Mouse (Mus musculus) liver, embryonic 16.5 days (tissue): ENCODE measurements around the gene Slc25a11. TPM values are rescaled to one million over a fixed set of nuclear protein-coding genes. Genes with fewer than 3 reads are reported as not detected.
A peak's percentile ranks its signal among the peaks of the same experiment; 100 is the strongest.

ENCODE experiments used
- ATAC-seq: fragments of 200-750 bp; cut with Nextera tagmentation; 2 replicates; pipeline ENCODE4 v1.8.0; 2017; ENCODE audit warnings: low read depth, mild to moderate bottlenecking, moderate number of reproducible peaks, moderate library complexity
- H3K27ac ChIP-seq: fragments of 300-500 bp; sonication (generic); 2 replicates; pipeline ENCODE4 v1.5.1; 2014; ENCODE audit warnings: mild to moderate bottlenecking, low read length
- H3K27me3 ChIP-seq: fragments of 300-500 bp; sonication (generic); 2 replicates; pipeline ENCODE4 v1.6.1; 2014; ENCODE audit warnings: low read depth, low read length, mixed read lengths; ENCODE audit not compliant: control insufficient read depth, insufficient read depth
- H3K36me3 ChIP-seq: fragments of 300-500 bp; sonication (generic); 2 replicates; pipeline ENCODE4 v1.6.1; 2014; ENCODE audit warnings: mild to moderate bottlenecking; ENCODE audit not compliant: control insufficient read depth, insufficient read depth
- H3K4me1 ChIP-seq: fragments of 300-500 bp; sonication (generic); 2 replicates; pipeline ENCODE4 v1.6.1; 2014; ENCODE audit warnings: low read depth, low read length, mixed read lengths; ENCODE audit not compliant: control insufficient read depth
- H3K4me2 ChIP-seq: fragments of 300-500 bp; sonication (generic); 2 replicates; pipeline ENCODE4 v1.6.1; 2014; ENCODE audit warnings: low read depth, low read length, mixed read lengths
- H3K4me3 ChIP-seq: fragments of 300-500 bp; sonication (generic); 2 replicates; pipeline ENCODE4 v1.5.1; 2014; ENCODE audit warnings: low read depth, mild to moderate bottlenecking, low read length
- H3K9ac ChIP-seq: fragments of 300-500 bp; sonication (generic); 2 replicates; pipeline ENCODE4 v1.6.1; 2014; ENCODE audit warnings: low read depth, low read length
- H3K9me3 ChIP-seq: fragments of 300-500 bp; sonication (generic); replicated peaks from 2 replicates; pipeline ENCODE4 v1.6.1; 2016; ENCODE audit warnings: low read length; ENCODE audit not compliant: control insufficient read depth
- WGBS: fragments of 180-500 bp; shearing (Covaris S2); extraction: QIAGEN DNeasy Blood & Tissue Kit; methylation state at CpG from one replicate; pipeline ENCODE4 v1.1.7; 2014; ENCODE audit not compliant: insufficient replicate concordance; 5-methylcytosine and 5-hydroxymethylcytosine counted together
- polyA plus RNA-seq: library from polyadenylated mRNA; unstranded; fragments of >200 nt; fragmentation: Nextera tagmentation; extraction: Ambion mirVana; gene quantifications from 2 replicates; pipeline ENCODE4 v1.2.1, GENCODE M21; 2015

The Slc25a11 gene
- polyA plus RNA-seq: 74.5 and 79.2 TPM in 2 replicates

- under 1% methylated on average over 63 of the region's 63 CpGs for WGBS
- peaks cover 54% of the 10 kb centered on the region for H3K4me1 ChIP-seq
Measured at GRCm38 (mm10) chr11:70646691-70647650, at the start of gene Slc25a11, which contains the start of gene Rnf167. TSS of gene Slc25a11 (minus strand) at chr11:70647479. TSS of gene Rnf167 (plus strand) at chr11:70647235.

GRCm38 (mm10) chr11:70693504-70693903 lies 46.2 kb upstream of the Slc25a11 start:
- no peak overlapping the region for H3K9ac ChIP-seq
- H3K27me3 ChIP-seq: no peaks in the 10 kb centered on the region; the same call in 1 of the 2 replicates
- no peaks in the 10 kb centered on the region for H3K36me3 ChIP-seq
- no peaks in the 10 kb centered on the region for H3K9me3 ChIP-seq
- H3K4me1 ChIP-seq: peaks cover under 1% of the 10 kb centered on the region; the same call in 1 of the 2 replicates
- no peak overlapping the region for H3K4me3 ChIP-seq
- WGBS: 48% methylated on average over 3 of the region's 3 CpGs
- H3K4me2 ChIP-seq: no peak overlapping the region
- ATAC-seq: no peak
- H3K27ac ChIP-seq: no peak overlapping the region

More at GRCm38 (mm10) chr11:70646691-70647650, at the start of gene Slc25a11, which contains the start of gene Rnf167:
- H3K4me2 ChIP-seq: peak within 1 kb of the TSS; percentile 93
- H3K9ac ChIP-seq: peak within 1 kb of the TSS; percentile 96
- no peaks in the 10 kb centered on the region for H3K27me3 ChIP-seq
- peaks cover 44% of the 10 kb centered on the region for H3K36me3 ChIP-seq
- H3K4me3 ChIP-seq: peak within 1 kb of the TSS; percentile 97
- ATAC-seq: peak; percentile 85
- H3K27ac ChIP-seq: peak within 1 kb of the TSS; percentile 99
- H3K9me3 ChIP-seq: no peaks in the 10 kb centered on the region

- Histone ChIP-seq H3K9me3 (no peaks in the 10 kb centered on the region), H3K27ac (no peak overlapping the region), H3K4me1 (peaks cover 11% of the 10 kb centered on the region), H3K27me3 (no peaks in the 10 kb centered on the region), H3K9ac (no peak overlapping the region), H3K4me3 (no peak overlapping the region), H3K4me2 (no peak overlapping the region), H3K36me3 (no peaks in the 10 kb centered on the region)
- 42% methylated on average over 4 of the region's 4 CpGs for WGBS
- no peak for ATAC-seq
Measured at GRCm38 (mm10) chr11:70689578-70689977, 42.3 kb upstream of the Slc25a11 start.

GRCm38 (mm10) chr11:70688372-70688771 lies 41.1 kb upstream of the Slc25a11 start:
- Histone ChIP-seq H3K36me3 (no peaks in the 10 kb centered on the region), H3K9me3 (no peaks in the 10 kb centered on the region), H3K4me1 (peaks cover 11% of the 10 kb centered on the region), H3K9ac (peak overlapping the region; percentile 77), H3K4me2 (peak overlapping the region; percentile 88), H3K27ac (peak overlapping the region; percentile 11; the same call in 1 of the 2 replicates), H3K27me3 (no peaks in the 10 kb centered on the region), H3K4me3 (peak overlapping the region; percentile 75)
- 33% methylated on average over 8 of the region's 8 CpGs for WGBS
- no peak for ATAC-seq

GRCm38 (mm10) chr11:70687601-70688199 lies 40.4 kb upstream of the Slc25a11 start, which contains the start of gene Camta2:
TSS of gene Camta2 (minus strand) at chr11:70688105.
- ATAC-seq: peak; percentile 73
- Histone ChIP-seq H3K4me1 (peaks cover 11% of the 10 kb centered on the region), H3K4me3 (peak within 1 kb of the TSS; percentile 75), H3K27ac (peak within 1 kb of the TSS; percentile 64), H3K9me3 (no peaks in the 10 kb centered on the region), H3K4me2 (peak within 1 kb of the TSS; percentile 88), H3K9ac (peak within 1 kb of the TSS; percentile 77), H3K36me3 (no peaks in the 10 kb centered on the region), H3K27me3 (no peaks in the 10 kb centered on the region)
- under 1% methylated on average over 53 of the region's 55 CpGs for WGBS

GRCm38 (mm10) chr11:70686901-70687566 lies 39.8 kb upstream of the Slc25a11 start:
- Histone ChIP-seq H3K4me2 (peak overlapping the region; percentile 88), H3K27ac (peak overlapping the region; percentile 64), H3K9ac (peak overlapping the region; percentile 77), H3K4me3 (peak overlapping the region; percentile 75), H3K27me3 (no peaks in the 10 kb centered on the region), H3K4me1 (peaks cover 15% of the 10 kb centered on the region), H3K9me3 (no peaks in the 10 kb centered on the region), H3K36me3 (no peaks in the 10 kb centered on the region)
- 5% methylated on average over 16 of the region's 16 CpGs for WGBS
- peak; percentile 12; the same call in 1 of the 2 replicates for ATAC-seq

GRCm38 (mm10) chr11:70683640-70684039 lies 36.4 kb upstream of the Slc25a11 start:
- Histone ChIP-seq H3K9me3 (no peaks in the 10 kb centered on the region), H3K4me1 (peaks cover 18% of the 10 kb centered on the region), H3K9ac (no peak overlapping the region), H3K27ac (no peak overlapping the region), H3K36me3 (no peaks in the 10 kb centered on the region), H3K27me3 (no peaks in the 10 kb centered on the region), H3K4me3 (no peak overlapping the region), H3K4me2 (no peak overlapping the region)
- no peak for ATAC-seq
- 65% methylated on average over 5 of the region's 5 CpGs for WGBS

- Histone ChIP-seq H3K27ac (no peak overlapping the region), H3K27me3 (no peaks in the 10 kb centered on the region), H3K4me1 (peaks cover 10% of the 10 kb centered on the region), H3K4me2 (no peak overlapping the region), H3K9me3 (no peaks in the 10 kb centered on the region), H3K36me3 (no peaks in the 10 kb centered on the region), H3K4me3 (no peak overlapping the region), H3K9ac (no peak overlapping the region)
- ATAC-seq: peak; percentile 32; the same call in 1 of the 2 replicates
- 57% methylated on average over 11 of the region's 11 CpGs for WGBS
Measured at GRCm38 (mm10) chr11:70681897-70682581, 34.8 kb upstream of the Slc25a11 start.
